Mouse (Mus musculus) MEL (cell line): ENCODE measurements around the gene Sipa1l3.

Experiments
- CTCF ChIP-seq, 3 experiments: IDR thresholded peaks in 2 of 3; conservative IDR thresholded peaks in 1 of 3; 2 replicates each; pipeline ENCODE4 v1.5.1; 2011 to 2012; ENCODE audit warnings: low read length in 3 of 3, low read depth in 2 of 3, mild to moderate bottlenecking in 2 of 3, improper control_type of control experiment in 1 of 3, inconsistent platforms in 1 of 3, mixed read lengths in 1 of 3, moderate library complexity in 1 of 3; ENCODE audit not compliant: control insufficient read depth in 1 of 3, insufficient read depth in 1 of 3, poor library complexity in 1 of 3, severe bottlenecking in 1 of 3
- E2F4 ChIP-seq: IDR thresholded peaks from 2 replicates; pipeline ENCODE4 v1.6.1; 2011; ENCODE audit warnings: low read depth, low read length, improper control_type of control experiment, borderline replicate concordance
- ELF1 ChIP-seq: IDR thresholded peaks from 2 replicates; pipeline ENCODE4 v1.6.1; 2014; ENCODE audit warnings: low read depth, mild to moderate bottlenecking, inconsistent platforms, low read length, improper control_type of control experiment, moderate library complexity
- GABPA ChIP-seq: IDR thresholded peaks from 2 replicates; pipeline ENCODE4 v1.6.1; 2012; ENCODE audit warnings: low read depth, mild to moderate bottlenecking, inconsistent platforms, low read length, improper control_type of control experiment, moderate library complexity
- HCFC1 ChIP-seq: IDR thresholded peaks from 2 replicates; pipeline ENCODE4 v1.6.1; 2012; ENCODE audit warnings: low read depth, mild to moderate bottlenecking, inconsistent platforms, low read length, improper control_type of control experiment, moderate library complexity
- KAT2A ChIP-seq: conservative IDR thresholded peaks from 2 replicates; pipeline ENCODE4 v1.6.1; 2012; ENCODE audit warnings: low read depth, low read length, improper control_type of control experiment, inconsistent platforms
- MAFK ChIP-seq: IDR thresholded peaks from 2 replicates; pipeline ENCODE4 v1.6.1; 2011; ENCODE audit warnings: low read depth, mild to moderate bottlenecking, low read length, improper control_type of control experiment, borderline replicate concordance
- MAX ChIP-seq: IDR thresholded peaks from 2 replicates; pipeline ENCODE4 v1.6.1; 2011; ENCODE audit warnings: low read length, improper control_type of control experiment
- MXI1 ChIP-seq: IDR thresholded peaks from 2 replicates; pipeline ENCODE4 v1.6.1; 2011; ENCODE audit warnings: mild to moderate bottlenecking, low read depth, low read length, improper control_type of control experiment
- POLR2A ChIP-seq, 2 experiments: IDR thresholded peaks; 2 replicates each; pipeline ENCODE4 v1.6.1; 2011 to 2012; ENCODE audit warnings: low read length in 2 of 2, mild to moderate bottlenecking in 2 of 2, control low read depth in 1 of 2, improper control_type of control experiment in 1 of 2, low read depth in 1 of 2, moderate library complexity in 1 of 2; ENCODE audit not compliant: control insufficient read depth in 1 of 2, insufficient read depth in 1 of 2, poor library complexity in 1 of 2
- USF2 ChIP-seq, 2 experiments: IDR thresholded peaks; 2 replicates each; pipeline ENCODE4 v1.6.1; 2011 to 2012; ENCODE audit warnings: improper control_type of control experiment in 2 of 2, low read length in 2 of 2, borderline replicate concordance in 1 of 2, inconsistent platforms in 1 of 2, low read depth in 1 of 2, mild to moderate bottlenecking in 1 of 2; ENCODE audit not compliant: insufficient read depth in 1 of 2

- TF ChIP-seq GABPA (no peak), POLR2A (IDR thresholded peaks at IDR 0.05; ENCODE audit: control insufficient read depth in 1 of 2, insufficient read depth in 1 of 2, low read depth in 1 of 2, low read length in 2 of 2, poor library complexity in 1 of 2) (no peak), MAFK (no peak), MAX (peak; percentile 52; the same call in 1 of the 2 replicates), KAT2A (no peak), HCFC1 (0 out of 2 replicates have a peak, but pooled peaks have one; percentile 34), MXI1 (no peak), CTCF (IDR thresholded peaks at IDR 0.05 in 2 of 3, conservative IDR thresholded peaks at IDR 0.05 in 1 of 3; ENCODE audit: control insufficient read depth in 1 of 3, insufficient read depth in 1 of 3, low read depth in 2 of 3, low read length in 3 of 3, poor library complexity in 1 of 3, severe bottlenecking in 1 of 3) (peak; percentile 92 to 99 (median 96)), ELF1 (peak; percentile 41; the same call in 1 of the 2 replicates), USF2 (IDR thresholded peaks at IDR 0.05; ENCODE audit: borderline replicate concordance in 1 of 2, insufficient read depth in 1 of 2, low read depth in 1 of 2, low read length in 2 of 2) (no peak), E2F4 (no peak)
Observed at GRCm38 (mm10) chr7:29521841-29522575, 3.6 kb upstream of the Sipa1l3 start.
